23 mouse cellular contexts compared by ENCODE assay signal in genomic region chr3:122828270-122829058, GRCm38 (mm10).
A peak's percentile ranks its signal among the peaks of the same experiment; 100 is the strongest.
DNase-seq lines count a peak whose midpoint lies in the region; ATAC-seq lines count a peak whose summit lies in the region.
"Had no signal": no experiment of that assay in that cellular context is flagged by ENCODE, and none has a peak within 500 bp of the region (broad histone marks: within the 10 kb centered on the region; RNA-seq: fewer than 3 reads in every experiment).

No protein-coding gene starts in this region.

- no peak overlapping the region for H3K4me3 ChIP-seq in forebrain, embryonic 15.5 days
- no peak overlapping the region for H3K4me3 ChIP-seq in midbrain, embryonic 14.5 days (replicated peaks; ENCODE audit: low read depth, low read length)
- H3K4me3 ChIP-seq: embryonic facial prominence, embryonic 12.5 days; myocyte had no signal

- intact Hi-C loops in heart, postnatal 10 days (cut with DNase I), result no loop called here

- H3K4me2 ChIP-seq in forebrain, embryonic 15.5 days (replicated peaks), result no peak overlapping the region
- no peak overlapping the region for H3K4me2 ChIP-seq in midbrain, embryonic 14.5 days (ENCODE audit: low read length)
- H3K4me2 ChIP-seq: embryonic facial prominence, embryonic 12.5 days; heart, embryonic 11.5 days had no signal

- peak; percentile 78 for ATAC-seq in forebrain, embryonic 15.5 days (replicated peaks)
- no peak for ATAC-seq in midbrain, embryonic 14.5 days (ENCODE audit: low FRiP score, low TSS enrichment)
- ATAC-seq: inflammation-experienced regulatory T-cells, adult 6 months; liver, postnatal 0 days had no signal

- H3K4me1 ChIP-seq in forebrain, embryonic 15.5 days, result 0 out of 2 replicates have a peak, but pooled peaks cover 3% of the 10 kb centered on the region
- H3K4me1 ChIP-seq in midbrain, embryonic 14.5 days (ENCODE audit: control insufficient read depth, insufficient read depth, low read length), result no peaks in the 10 kb centered on the region
- H3K4me1 ChIP-seq: embryonic facial prominence, embryonic 12.5 days had no signal

- no peaks in the 10 kb centered on the region for H3K9me3 ChIP-seq in forebrain, embryonic 15.5 days
- no peaks in the 10 kb centered on the region for H3K9me3 ChIP-seq in midbrain, embryonic 14.5 days (ENCODE audit: control insufficient read depth, low read length)
- H3K9me3 ChIP-seq: embryonic facial prominence, embryonic 12.5 days had no signal

- no peak overlapping the region; the same call in 1 of the 2 replicates for H3K27ac ChIP-seq in forebrain, embryonic 15.5 days (replicated peaks)
- 0 out of 2 replicates have a peak overlapping the region, but pooled peaks have one; percentile 41 for H3K27ac ChIP-seq in midbrain, embryonic 14.5 days (replicated peaks; ENCODE audit: low read depth, low read length)
- H3K27ac ChIP-seq: embryonic facial prominence, embryonic 12.5 days; stomach, postnatal 0 days had no signal

- H3K9ac ChIP-seq in forebrain, embryonic 15.5 days (replicated peaks), result no peak overlapping the region
- no peak overlapping the region for H3K9ac ChIP-seq in midbrain, embryonic 14.5 days (replicated peaks; ENCODE audit: low read length)
- H3K9ac ChIP-seq: embryonic facial prominence, embryonic 12.5 days; liver, postnatal 0 days had no signal

- peak; percentile 55 for DNase-seq in heart, adult 11 months
- no peak for DNase-seq in heart, postnatal 10 days
- DNase-seq in brain, adult 2 months (ENCODE audit: low read depth, low spot score), result peak; percentile 59
- DNase-seq in midbrain, embryonic 14.5 days, result peak; percentile 58
- DNase-seq in urinary bladder, adult 18-20 months (ENCODE audit: low spot score in 2 of 2), result no peak
- DNase-seq in gastrocnemius, adult 8-10 months (ENCODE audit: low spot score in 2 of 2), result no peak
- DNase-seq in spleen, adult 18-20 months, result no peak
- DNase-seq: adrenal gland, postnatal 36 days; B cell, adult 2 months; cerebellum, adult 9-11 months; heart, postnatal 14 days; kidney, adult 8-10 months; kidney, postnatal 25 days; liver; liver, postnatal 0 days; lung, postnatal 14 days; retina, postnatal 1 day had no signal

- no peaks in the 10 kb centered on the region for H3K36me3 ChIP-seq in forebrain, embryonic 15.5 days
- no peaks in the 10 kb centered on the region for H3K36me3 ChIP-seq in midbrain, embryonic 14.5 days (ENCODE audit: control insufficient read depth, insufficient read depth, low read length)

- 87% methylated on average over 11 of the region's 11 CpGs for WGBS in forebrain, embryonic 15.5 days
- WGBS in midbrain, embryonic 14.5 days, result 85% methylated on average over 11 of the region's 11 CpGs

- no peaks in the 10 kb centered on the region for H3K27me3 ChIP-seq in forebrain, embryonic 15.5 days
- no peaks in the 10 kb centered on the region for H3K27me3 ChIP-seq in midbrain, embryonic 14.5 days (ENCODE audit: control insufficient read depth, insufficient read depth, low read length)
- H3K27me3 ChIP-seq: embryonic facial prominence, embryonic 12.5 days had no signal

Comparison
In these comparisons a context has a peak if more than half of its experiments do, and no peak if none do; other contexts are left out.
1. DNase-seq: peak in heart, adult 11 months (single experiment), brain, adult 2 months (single experiment) and midbrain, embryonic 14.5 days (single experiment); none in heart, postnatal 10 days (0 of 2), urinary bladder, adult 18-20 months (0 of 2), gastrocnemius, adult 8-10 months (0 of 2) and spleen, adult 18-20 months (0 of 2).